Mouse (Mus musculus) stomach, embryonic 16.5 days (tissue): ENCODE measurements around the gene Selenok. TPM values are rescaled to one million over a fixed set of nuclear protein-coding genes. Genes with fewer than 3 reads are reported as not detected.
A peak's percentile ranks its signal among the peaks of the same experiment; 100 is the strongest.

Experiments
- ATAC-seq: fragments of 200-750 bp; cut with Nextera tagmentation; 2 replicates; pipeline ENCODE4 v1.8.0; 2017; ENCODE audit warnings: moderate number of reproducible peaks, moderate TSS enrichment; ENCODE audit not compliant: insufficient read depth, low FRiP score
- H3K27ac ChIP-seq: fragments of 300-500 bp; sonication (generic); 2 replicates; pipeline ENCODE4 v1.5.1; 2014; ENCODE audit warnings: low read length
- H3K27me3 ChIP-seq: fragments of 300-500 bp; sonication (generic); 2 replicates; pipeline ENCODE4 v1.6.1; 2014; ENCODE audit warnings: low read length, control low read depth, mixed read lengths; ENCODE audit not compliant: control insufficient read depth, insufficient read depth
- H3K36me3 ChIP-seq: fragments of 300-500 bp; sonication (generic); 2 replicates; pipeline ENCODE4 v1.6.1; 2014; ENCODE audit warnings: low read length; ENCODE audit not compliant: control insufficient read depth, insufficient read depth
- H3K4me1 ChIP-seq: fragments of 300-500 bp; sonication (generic); 2 replicates; pipeline ENCODE4 v1.6.1; 2014; ENCODE audit warnings: low read length, control low read depth, mixed read lengths; ENCODE audit not compliant: control insufficient read depth, insufficient read depth
- H3K4me2 ChIP-seq: fragments of 300-500 bp; sonication (generic); 2 replicates; pipeline ENCODE4 v1.6.1; 2014; ENCODE audit warnings: low read depth, low read length, mixed read lengths
- H3K4me3 ChIP-seq: fragments of 300-500 bp; sonication (generic); replicated peaks from 2 replicates; pipeline ENCODE4 v1.5.1; 2014; ENCODE audit warnings: mild to moderate bottlenecking, low read length
- H3K9ac ChIP-seq: fragments of 300-500 bp; sonication (generic); 2 replicates; pipeline ENCODE4 v1.6.1; 2014; ENCODE audit warnings: low read length
- H3K9me3 ChIP-seq: fragments of 300-500 bp; sonication (generic); replicated peaks from 2 replicates; pipeline ENCODE4 v1.6.1; 2016; ENCODE audit warnings: low read length, control low read depth; ENCODE audit not compliant: control insufficient read depth
- WGBS: fragments of 180-500 bp; shearing (Covaris S2); extraction: QIAGEN DNeasy Blood & Tissue Kit; methylation state at CpG from one replicate; pipeline ENCODE4 v1.1.7; 2014; 5-methylcytosine and 5-hydroxymethylcytosine counted together
- polyA plus RNA-seq: library from polyadenylated mRNA; unstranded; fragments of >200 nt; fragmentation: Nextera tagmentation; extraction: Ambion mirVana; gene quantifications from 2 replicates; pipeline ENCODE4 v1.2.1, GENCODE M21; 2015

The Selenok gene
- polyA plus RNA-seq = 292 and 297 TPM in 2 replicates

DNA sequence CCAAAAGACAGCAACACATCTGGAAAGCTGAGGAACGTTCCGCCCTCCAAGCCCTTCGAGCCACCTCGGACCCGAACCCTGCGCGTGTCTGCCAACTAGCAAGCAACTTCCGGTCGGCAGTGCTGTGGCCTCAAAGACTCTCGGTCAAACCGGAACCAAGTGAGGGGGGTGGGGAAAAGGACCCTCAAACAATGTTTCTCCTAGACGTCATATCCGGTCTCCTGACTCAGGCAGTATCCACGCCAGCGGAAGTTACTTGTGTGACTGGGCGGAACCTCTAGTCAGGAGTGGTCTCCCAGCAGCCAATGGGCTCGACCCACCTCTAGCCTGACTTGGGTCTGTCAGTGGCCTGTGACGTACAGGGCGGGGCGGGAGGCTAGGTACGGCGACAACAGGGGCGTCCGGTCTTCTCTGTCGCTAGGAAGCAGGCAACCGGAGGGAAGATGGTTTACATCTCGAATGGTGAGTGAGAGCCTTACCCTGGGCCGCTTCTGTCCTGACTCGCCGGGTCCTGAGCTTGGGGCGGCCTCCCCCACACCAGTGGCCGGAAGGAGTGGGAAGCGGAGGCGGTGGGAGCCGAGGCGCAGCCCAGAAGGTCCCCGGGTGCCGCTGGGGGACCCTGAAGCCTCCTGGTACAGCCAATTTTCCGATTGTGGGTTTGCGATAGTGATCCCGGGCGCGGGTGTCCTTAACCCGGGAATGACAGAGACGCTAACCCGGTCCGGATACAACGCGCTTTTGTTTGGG is at the start of gene Selenok:
Gene Selenok (plus strand): TSS at position 234 of the 747 bp plus-strand sequence.
- H3K9ac ChIP-seq = peak within 1 kb of the TSS; percentile 97
- peak within 1 kb of the TSS; percentile 92 for H3K4me3 ChIP-seq
- ATAC-seq = peak; percentile 100
- WGBS = under 1% methylated on average over 49 of the region's 49 CpGs
- H3K9me3 ChIP-seq = no peaks in the 10 kb centered on the region
- no peaks in the 10 kb centered on the region for H3K27me3 ChIP-seq
- peak within 1 kb of the TSS; percentile 80 for H3K27ac ChIP-seq
- H3K4me2 ChIP-seq = peak within 1 kb of the TSS; percentile 72
- peaks cover 9% of the 10 kb centered on the region for H3K4me1 ChIP-seq
- H3K36me3 ChIP-seq = 0 out of 2 replicates have a peak, but pooled peaks cover 6% of the 10 kb centered on the region

DNA sequence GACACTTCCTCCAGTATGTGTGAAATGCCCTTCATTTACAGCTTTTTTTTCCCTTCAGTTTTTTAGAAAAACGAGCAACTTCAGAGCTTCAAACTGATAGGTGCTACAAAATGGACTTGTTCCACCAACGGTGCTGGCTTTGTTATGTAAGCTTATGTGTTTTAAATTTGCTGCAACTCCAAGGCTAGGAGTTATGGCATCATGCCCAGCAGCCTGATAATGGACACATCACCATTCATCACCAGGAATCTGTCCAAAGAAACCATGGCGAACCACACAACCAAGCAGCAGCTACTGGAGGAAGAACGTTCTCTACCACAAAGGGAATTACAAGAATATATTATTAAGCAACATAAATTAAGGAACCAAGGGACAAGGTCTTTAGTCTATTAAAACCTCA is 39.1 kb upstream of the Selenok start:
- Histone ChIP-seq H3K4me1 (no peaks in the 10 kb centered on the region), H3K9me3 (no peaks in the 10 kb centered on the region), H3K4me3 (no peak overlapping the region), H3K9ac (no peak overlapping the region), H3K36me3 (no peaks in the 10 kb centered on the region), H3K27ac (no peak overlapping the region), H3K27me3 (no peaks in the 10 kb centered on the region), H3K4me2 (no peak overlapping the region)
- no peak for ATAC-seq
- 77% methylated on average over 4 of the region's 4 CpGs for WGBS

DNA sequence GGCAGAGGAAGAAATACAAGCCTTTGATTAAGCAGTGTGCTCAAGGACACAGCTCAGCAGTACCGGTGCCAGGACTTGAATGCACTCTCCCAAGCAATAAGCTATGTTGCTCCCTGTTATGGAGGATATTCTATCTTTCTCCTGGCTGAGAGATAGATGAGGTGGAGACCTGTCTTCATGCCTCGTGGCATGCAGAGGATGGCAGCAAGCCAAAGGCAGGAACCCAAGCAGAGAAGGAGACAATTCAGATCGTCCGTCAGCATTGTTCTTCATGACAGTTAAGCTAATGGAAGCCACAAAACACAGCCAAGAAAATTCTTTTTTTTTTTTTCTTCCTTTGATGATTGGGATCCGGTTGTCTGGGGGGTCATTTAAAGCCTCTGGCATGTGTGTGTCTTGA is 32.6 kb upstream of the Selenok start:
- Histone ChIP-seq H3K4me2 (no peak overlapping the region), H3K4me1 (no peaks in the 10 kb centered on the region), H3K27ac (no peak overlapping the region), H3K4me3 (no peak overlapping the region), H3K27me3 (no peaks in the 10 kb centered on the region), H3K36me3 (no peaks in the 10 kb centered on the region), H3K9ac (no peak overlapping the region), H3K9me3 (no peaks in the 10 kb centered on the region)
- ATAC-seq = no peak
- WGBS = 65% methylated on average over 5 of the region's 5 CpGs

DNA sequence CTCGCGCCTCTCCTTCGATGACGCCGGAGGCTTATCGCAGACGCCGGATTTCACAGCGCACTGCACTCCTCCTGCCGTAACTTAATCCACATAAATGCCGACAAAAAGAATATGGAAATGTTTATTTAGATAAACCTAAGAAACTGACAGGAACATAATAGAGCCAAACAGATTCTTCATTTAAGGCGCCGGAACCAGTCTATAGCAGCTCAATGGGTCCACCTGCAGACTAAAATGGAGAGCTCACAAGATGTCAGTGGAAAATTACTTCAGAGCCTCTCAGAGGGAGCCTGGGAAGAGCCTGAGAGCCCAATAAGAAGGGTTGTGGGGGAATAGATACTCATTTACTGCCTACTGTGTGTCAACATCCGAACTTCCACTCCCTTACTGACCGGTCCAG is 30.6 kb upstream of the Selenok start:
- H3K27ac ChIP-seq = no peak overlapping the region
- no peak overlapping the region for H3K4me2 ChIP-seq
- ATAC-seq = no peak
- H3K27me3 ChIP-seq = peaks cover 4% of the 10 kb centered on the region; the same call in 1 of the 2 replicates
- WGBS = 77% methylated on average over 15 of the region's 15 CpGs
- no peak overlapping the region for H3K9ac ChIP-seq
- no peaks in the 10 kb centered on the region for H3K36me3 ChIP-seq
- no peak overlapping the region for H3K4me3 ChIP-seq
- no peaks in the 10 kb centered on the region for H3K4me1 ChIP-seq
- no peaks in the 10 kb centered on the region for H3K9me3 ChIP-seq

DNA sequence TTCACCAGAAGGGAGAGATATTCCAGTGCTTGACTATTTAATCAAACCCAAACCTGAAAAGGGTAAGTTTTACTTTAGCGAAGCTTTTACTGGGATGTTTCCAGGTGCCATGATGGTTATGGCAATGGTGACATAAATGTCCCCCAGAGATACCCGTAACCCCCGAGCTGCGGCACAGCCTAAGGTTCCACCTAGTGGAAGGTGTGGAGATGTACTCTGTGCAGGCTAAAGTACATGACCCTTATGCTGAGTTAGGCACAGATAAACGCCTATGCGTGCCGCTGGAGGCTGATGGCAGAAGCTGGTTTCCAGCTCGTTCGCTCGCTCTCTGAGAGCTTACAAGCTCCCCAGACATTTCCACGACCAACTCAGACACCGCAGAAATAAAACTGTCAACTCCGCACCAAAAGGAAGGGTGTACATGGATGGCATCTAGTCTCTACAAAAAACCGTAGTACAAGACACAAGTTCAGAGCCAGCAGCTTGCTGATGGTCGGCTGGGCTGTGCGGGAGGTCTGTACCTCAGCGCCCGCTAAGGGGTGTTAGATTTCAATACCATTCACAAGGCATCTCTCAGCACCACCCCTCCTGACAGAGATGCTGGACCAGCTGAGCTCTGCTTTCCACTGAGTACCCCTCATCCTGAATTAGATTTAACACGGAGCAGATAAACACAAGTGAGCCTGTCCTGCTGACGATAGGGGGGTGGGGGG is 28.4 kb upstream of the Selenok start:
- Histone ChIP-seq H3K4me1 (no peaks in the 10 kb centered on the region), H3K27ac (no peak overlapping the region), H3K36me3 (no peaks in the 10 kb centered on the region), H3K9me3 (no peaks in the 10 kb centered on the region), H3K4me3 (no peak overlapping the region), H3K4me2 (no peak overlapping the region), H3K9ac (no peak overlapping the region), H3K27me3 (peaks cover 4% of the 10 kb centered on the region; the same call in 1 of the 2 replicates)
- 47% methylated on average over 20 of the region's 20 CpGs for WGBS
- no peak for ATAC-seq

DNA sequence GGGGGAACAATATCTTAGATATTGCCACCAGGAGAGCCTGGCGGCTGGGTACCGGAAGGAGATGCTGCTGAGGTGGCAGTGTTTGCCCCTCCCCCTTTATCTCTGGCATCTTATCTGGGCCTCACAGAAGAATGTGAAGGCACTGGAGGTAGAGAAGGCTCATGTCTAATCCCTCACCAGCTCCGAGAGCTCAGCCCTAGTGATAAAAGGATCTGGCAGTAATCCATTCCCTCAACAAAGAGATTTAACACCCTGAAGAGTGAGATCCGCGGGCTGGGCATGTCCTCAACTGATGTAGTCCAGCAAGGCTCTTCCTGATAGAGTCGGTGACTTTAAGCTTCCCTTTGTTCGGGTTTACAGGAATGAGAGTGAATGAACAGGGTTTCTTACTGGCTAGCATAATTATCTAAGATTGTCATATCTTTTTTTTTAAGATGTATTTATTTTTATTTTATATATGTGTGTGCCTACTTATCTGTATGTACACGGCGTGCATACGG is 27.7 kb upstream of the Selenok start:
- Histone ChIP-seq H3K9ac (no peak overlapping the region), H3K4me2 (no peak overlapping the region), H3K4me1 (no peaks in the 10 kb centered on the region), H3K27ac (no peak overlapping the region), H3K27me3 (peaks cover 4% of the 10 kb centered on the region; the same call in 1 of the 2 replicates), H3K36me3 (no peaks in the 10 kb centered on the region), H3K9me3 (no peaks in the 10 kb centered on the region), H3K4me3 (no peak overlapping the region)
- ATAC-seq = no peak
- WGBS = 22% methylated on average over 10 of the region's 10 CpGs

DNA sequence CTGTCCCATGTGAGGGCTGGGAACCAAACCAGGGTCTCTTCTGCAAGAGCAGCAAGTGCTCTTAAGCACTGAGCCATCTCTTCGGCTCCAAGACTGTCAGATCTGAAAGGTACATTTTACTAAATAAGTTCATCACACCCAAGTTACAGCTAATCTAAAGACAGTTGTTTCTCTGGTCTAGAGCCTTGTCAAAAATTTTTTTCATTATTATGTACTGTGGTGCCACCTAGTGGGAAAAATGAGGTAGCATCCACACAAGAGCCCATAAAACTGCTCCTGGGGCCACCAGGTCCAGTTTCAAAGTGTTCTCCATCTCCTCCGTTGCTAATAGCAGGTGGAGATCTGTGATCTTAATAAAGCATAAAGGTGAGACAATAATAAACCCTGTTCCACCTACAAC is 27.2 kb upstream of the Selenok start:
- no peak for ATAC-seq
- WGBS = 23% methylated on average over 2 of the region's 2 CpGs
- no peak overlapping the region for H3K27ac ChIP-seq
- H3K9ac ChIP-seq = no peak overlapping the region
- H3K9me3 ChIP-seq = no peaks in the 10 kb centered on the region
- H3K4me2 ChIP-seq = no peak overlapping the region
- peaks cover 4% of the 10 kb centered on the region; the same call in 1 of the 2 replicates for H3K27me3 ChIP-seq
- H3K4me1 ChIP-seq = no peaks in the 10 kb centered on the region
- no peak overlapping the region for H3K4me3 ChIP-seq
- H3K36me3 ChIP-seq = no peaks in the 10 kb centered on the region

DNA sequence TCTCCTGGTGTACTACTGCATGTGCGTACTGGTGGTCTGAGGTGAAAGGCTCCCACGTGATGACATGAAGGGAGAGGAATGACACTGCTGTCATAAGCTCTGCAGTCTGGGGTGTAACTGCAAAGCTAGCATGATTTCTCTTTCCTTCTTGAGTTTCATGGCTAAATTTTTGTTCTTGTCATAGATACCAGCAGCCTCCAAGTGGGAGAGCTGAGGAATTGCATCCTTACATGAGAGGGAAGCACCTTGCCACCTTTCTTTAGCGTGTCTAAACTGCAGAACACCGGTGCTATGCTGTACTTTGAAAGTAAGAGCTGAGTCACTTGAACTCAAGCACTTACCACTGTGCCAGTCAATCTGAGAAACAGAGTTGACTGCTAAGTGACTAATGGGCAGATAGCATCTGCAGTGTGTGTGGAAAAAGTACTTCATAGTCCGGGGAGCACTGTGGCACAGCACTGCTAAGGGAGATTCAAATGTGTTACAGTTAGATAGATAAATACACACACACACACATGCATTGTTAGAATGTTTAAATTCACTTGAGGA is 21.3 kb upstream of the Selenok start:
- no peaks in the 10 kb centered on the region for H3K36me3 ChIP-seq
- no peak overlapping the region for H3K4me3 ChIP-seq
- H3K9ac ChIP-seq = no peak overlapping the region
- no peak overlapping the region for H3K27ac ChIP-seq
- no peak overlapping the region for H3K4me2 ChIP-seq
- no peaks in the 10 kb centered on the region for H3K9me3 ChIP-seq
- WGBS = 68% methylated on average over 5 of the region's 5 CpGs
- no peaks in the 10 kb centered on the region; the same call in 1 of the 2 replicates for H3K27me3 ChIP-seq
- H3K4me1 ChIP-seq = no peaks in the 10 kb centered on the region
- no peak for ATAC-seq

DNA sequence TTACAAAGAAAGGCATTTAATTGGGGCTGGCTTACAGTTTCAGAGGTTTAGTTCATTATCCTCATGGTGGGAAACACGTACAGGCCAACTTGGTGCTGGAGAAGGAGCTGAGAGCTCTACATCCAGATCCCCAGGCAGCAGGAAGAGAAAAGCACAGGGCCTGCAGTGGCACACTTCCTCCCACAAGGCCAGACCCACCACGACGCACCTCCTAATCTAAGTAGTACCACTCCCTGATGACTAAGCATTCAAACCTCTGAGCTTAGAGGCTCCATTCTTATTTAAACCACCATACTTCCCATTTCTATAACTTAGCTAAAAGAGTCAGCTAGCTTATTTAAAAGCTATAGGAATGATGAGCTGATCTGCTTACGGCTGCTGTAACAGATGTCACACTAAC is 17.3 kb upstream of the Selenok start:
- H3K4me2 ChIP-seq = no peak overlapping the region
- no peak overlapping the region for H3K27ac ChIP-seq
- 59% methylated on average over 4 of the region's 4 CpGs for WGBS
- H3K9ac ChIP-seq = no peak overlapping the region
- no peak for ATAC-seq
- H3K36me3 ChIP-seq = no peaks in the 10 kb centered on the region
- H3K27me3 ChIP-seq = no peaks in the 10 kb centered on the region
- no peak overlapping the region for H3K4me3 ChIP-seq
- H3K9me3 ChIP-seq = no peaks in the 10 kb centered on the region
- no peaks in the 10 kb centered on the region for H3K4me1 ChIP-seq
